Mouse (Mus musculus) 3134 (cell line): Measurements from ENCODE around the gene Rad51b.
A peak's percentile ranks its signal among the peaks of the same experiment; 100 is the strongest.

Experiments used
- DNase-seq: peaks from one replicate; pipeline ENCODE4 v3.0.0-alpha.2; 2011; ENCODE audit warnings: low spot score; ENCODE audit not compliant: insufficient read length; ENCODE audit errors: extremely low read depth

The Rad51b gene

DNA sequence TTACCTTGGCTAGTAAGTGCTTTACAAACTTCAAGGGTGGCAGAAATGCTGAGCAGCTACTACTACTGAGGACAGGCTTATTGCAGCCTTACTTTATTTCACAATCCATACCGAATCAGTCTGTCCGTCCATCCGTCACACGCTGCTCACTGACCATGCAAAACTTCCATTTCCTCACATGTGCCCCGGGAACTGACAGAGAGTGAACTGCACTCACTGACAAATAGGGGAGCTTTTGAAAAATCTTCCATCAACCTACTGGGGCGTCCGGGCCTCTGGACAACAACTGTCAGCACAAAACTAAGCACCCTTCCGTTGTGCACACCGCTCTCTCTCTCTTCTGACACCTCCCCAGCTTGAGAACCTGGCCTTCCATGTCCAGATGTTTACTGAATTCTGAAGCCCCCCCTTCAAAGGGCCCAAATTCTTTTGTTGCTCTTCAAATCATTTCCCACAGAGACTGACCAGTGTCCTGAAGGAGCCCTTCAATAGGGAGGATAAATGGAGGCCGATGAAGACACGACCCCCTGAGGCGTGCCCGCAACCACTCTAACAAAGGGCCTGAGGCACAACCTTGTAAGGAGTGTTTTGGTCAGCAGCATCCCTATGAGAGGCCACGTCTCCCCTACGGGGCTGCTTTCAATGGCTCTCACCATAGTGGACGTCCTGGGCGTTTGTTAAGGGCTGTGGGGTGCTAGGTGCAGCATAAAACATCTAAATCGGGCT lies 515.9 kb downstream of the Rad51b start:
- no peak for DNase-seq

DNA sequence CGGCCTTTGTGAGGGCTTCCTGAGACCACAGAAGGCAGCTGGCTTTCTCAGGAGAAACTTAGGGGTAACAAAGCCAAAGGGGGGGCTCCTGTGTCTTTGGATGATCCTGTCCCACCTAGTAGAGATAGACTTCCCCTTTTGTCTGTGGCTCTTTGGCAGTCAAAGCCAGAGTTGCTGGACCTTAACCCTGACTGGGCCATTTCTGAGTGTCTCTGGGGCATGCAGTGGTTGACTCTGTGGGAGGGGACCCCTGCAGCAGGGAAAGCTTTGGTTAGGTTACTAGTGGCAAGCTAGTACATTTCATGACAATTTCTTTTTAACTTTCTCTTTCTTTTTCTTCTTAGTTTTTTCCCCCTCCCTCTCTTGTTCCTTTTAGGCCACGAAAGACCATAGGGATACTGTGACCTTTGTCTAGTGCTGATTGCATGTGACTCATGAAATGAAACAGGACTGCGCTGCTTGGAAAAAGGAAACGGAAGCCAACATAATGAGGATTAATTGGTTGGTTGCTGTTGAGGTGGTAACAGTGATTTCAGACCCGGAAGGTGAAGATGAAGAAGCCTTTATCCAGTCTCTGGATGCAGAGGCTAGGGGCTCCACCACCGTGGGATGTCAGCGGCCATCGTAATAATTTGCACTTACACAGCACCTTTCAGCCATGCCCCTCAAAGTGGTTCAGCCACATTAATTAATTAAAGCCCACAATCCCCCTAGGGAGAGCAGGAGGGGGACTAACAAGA lies 516.7 kb downstream of the Rad51b start:
- DNase-seq: no peak

DNA sequence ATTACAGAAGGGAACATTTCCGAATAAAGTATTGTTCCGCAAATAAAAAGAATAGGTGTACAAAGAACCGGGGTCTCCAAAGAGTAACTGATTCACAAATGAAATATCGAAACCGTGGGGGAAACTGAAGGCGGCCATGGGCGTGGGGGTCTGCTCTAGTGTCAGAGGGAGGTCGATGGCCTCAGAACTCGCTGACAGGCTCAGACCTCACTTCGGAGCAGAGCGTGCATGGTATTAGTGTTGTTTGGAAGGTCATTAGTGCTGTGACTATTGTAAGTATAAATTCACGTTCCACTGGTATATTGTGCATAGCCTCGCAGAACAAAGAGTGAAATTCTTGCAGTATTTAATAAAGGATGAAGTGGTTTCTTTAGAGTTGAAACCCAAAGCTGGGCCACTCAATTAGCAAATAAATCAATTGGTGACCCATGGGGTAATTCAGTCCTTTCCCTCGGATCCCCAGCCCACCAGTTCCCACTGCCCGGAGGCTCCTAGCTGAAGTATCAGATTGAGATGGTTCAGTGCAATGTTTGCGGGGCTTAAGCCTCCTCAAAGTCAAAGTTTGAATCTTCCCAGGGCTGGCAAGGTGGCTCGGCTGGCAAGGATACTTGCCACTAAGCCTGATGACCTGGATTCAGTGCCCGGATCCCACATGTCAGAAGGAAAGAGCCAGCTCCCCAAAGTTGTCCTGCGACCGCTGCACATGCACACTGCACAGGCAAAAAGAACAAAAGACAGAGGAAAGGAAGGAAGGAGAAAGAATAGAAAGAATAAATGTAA lies 517.4 kb downstream of the Rad51b start:
- no peak for DNase-seq

DNA sequence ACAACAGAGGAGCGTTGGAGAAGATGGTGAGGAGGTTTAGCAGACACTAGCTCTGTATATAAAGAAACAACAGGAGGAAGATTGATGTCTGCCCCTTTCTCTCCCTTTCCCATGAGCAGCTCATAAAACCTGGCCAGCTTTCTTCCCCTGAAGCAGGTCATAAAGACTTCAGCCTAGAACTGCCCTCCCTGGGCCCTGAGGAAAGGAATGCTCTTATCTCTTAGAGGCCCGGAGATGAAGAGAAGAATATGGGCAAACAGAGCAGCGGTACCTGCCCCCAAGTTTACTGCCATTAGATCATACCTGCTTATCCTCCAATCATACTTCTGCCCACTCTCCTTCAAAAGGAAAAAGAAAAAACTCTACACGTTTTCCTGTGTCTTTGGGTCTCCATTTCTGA lies 519.2 kb downstream of the Rad51b start:
- DNase-seq: no peak

DNA sequence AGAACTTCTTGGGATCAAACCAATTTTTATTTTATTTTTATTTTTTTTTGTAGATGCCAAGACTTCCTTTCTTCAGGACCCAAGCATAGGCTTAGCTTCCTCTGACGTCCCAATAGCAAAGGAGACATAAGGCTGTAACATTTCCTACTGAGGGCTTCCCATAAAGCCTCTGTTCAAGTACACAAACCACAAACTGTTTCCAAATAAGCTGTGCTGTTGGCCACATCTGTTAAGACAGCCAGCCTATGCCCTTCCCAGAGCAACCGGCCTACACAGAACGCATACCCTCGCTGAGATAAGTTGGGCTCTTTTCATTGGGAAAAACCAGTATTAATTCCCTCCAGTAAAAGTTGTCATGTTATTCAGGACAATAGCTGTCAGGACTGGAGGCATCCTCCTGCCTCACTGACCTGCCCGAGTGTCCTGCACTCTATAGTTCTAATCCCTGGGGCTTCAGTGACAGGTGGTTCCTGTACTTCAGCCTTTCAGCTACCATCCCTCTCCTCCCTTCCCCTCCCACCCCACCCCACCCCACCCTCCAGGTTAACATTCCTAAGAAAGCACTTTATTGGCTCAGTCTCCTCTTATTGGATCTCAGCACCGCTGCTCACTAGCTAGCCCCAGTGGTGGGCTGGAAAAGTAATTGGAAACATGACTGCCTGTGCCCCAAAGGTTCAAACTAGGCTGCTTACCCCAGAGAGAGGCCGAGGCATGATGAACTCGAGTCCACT lies 523.3 kb downstream of the Rad51b start:
- DNase-seq: no peak

DNA sequence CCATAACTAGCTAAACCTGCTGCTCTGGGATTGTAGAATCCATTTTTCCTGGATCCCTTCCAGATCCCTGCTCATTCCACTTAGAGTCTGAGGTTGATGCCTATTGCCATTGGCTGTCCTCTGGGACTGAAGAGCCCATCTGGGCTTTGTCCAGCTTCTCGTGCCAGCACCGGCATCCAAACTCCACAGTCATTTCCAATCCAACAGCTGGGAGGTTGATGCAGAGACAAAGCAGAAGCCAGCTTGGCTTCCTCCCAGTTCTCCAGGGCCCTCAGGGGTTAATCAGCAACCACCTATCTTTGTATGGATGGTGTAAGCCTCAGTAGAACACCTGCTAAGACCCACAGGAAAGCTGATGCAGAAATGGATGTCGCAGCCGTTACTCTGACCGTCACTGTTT lies 524.8 kb downstream of the Rad51b start:
- DNase-seq: no peak

DNA sequence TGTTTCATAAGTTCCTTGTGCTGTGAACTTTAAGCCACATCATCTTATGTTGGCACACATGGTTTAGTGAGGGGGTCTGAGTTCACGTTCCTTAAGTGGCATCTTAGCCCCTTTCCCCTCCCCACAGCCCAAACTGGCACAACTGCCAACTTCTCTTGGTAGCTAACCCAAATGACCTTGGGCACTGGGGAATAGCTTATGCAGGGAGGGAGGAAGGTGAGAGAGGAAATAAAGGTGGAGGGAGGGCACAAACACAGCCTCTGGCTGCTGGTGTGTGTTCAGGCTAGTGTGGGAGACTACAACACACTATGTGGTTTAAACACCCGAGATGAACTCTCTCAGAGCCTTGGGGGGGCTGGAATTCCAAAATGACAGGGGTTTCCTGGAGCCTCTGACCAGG lies 525.3 kb downstream of the Rad51b start:
- no peak for DNase-seq

DNA sequence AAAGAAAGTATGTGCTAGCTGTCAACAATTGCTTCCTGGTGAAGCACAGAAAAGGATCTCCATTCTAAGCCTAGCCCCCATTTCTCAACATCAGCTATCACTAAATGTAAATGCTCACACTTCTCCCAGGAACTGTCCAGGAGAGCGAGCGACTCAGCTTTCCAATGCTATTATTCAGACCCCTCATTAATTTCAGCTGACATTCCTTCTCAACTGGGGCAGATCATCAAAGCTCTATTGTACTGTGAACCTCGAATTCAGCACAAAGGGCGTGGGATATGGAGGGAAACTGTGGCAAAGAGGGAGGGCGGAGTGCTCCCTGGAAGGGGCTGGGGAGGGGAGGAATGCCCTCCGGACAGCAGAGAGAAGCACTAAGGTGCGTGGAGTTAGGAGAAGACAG lies 528.8 kb downstream of the Rad51b start:
- DNase-seq: no peak

DNA sequence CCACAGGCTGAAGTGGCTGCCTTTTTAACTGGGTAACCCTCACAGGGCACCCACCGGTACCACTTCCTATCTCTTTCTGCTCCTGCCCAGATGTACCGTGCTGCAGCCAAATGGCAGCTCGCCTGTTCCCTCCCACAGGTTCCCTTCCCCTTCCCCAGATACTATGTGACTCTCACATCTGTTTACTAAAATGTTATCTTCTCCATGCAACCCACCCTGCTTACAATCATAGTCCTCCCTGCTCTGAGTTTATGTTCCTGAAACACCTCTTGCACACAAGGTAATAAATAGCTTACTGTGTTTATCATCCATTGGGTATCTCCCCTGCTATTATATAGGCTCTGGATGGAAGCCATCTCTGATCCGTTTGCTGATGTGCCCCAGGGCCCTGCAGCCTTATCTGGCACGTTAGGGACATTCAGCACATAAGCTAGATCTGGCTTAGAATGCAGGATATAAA lies 530.2 kb downstream of the Rad51b start:
- DNase-seq: no peak

DNA sequence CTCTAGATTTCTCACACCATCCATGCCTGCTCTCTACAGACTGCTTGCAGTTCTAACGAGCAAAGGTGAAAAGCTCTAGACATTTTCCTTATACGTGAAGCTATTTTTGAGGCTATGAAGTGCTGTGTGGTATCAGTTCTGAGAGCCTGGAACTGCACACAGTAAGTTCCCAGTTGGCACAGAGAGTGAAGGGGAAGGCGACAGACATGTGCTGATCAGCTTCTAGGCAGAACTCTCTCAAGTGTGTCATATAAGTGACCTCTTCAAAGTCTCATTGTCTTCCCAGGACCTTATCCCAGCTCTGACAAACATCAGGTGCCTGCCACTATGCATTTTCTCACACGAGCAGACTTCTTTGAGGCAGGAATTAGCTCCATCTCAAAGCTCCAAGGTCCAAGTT lies 530.7 kb downstream of the Rad51b start:
- no peak for DNase-seq

DNA sequence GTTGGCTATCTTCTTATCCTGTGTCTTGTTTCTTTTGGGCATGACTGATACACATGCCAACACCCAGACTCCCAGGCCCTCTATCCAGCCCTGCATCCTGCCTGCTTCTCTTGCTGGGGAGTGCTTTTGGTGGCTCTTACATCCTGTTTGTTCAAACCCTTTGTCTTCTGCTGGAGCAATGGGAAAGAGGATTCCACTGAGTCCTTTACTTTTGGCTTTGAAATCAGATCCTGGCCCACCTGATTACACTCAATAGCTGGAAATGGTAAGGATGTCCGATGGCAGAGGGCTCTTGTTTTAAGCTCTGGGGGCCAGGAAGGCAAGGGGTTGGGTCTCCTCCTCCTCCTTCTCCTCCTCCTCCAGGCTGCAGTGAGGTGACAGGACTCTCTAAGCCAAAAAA lies 533.6 kb downstream of the Rad51b start:
- no peak for DNase-seq

DNA sequence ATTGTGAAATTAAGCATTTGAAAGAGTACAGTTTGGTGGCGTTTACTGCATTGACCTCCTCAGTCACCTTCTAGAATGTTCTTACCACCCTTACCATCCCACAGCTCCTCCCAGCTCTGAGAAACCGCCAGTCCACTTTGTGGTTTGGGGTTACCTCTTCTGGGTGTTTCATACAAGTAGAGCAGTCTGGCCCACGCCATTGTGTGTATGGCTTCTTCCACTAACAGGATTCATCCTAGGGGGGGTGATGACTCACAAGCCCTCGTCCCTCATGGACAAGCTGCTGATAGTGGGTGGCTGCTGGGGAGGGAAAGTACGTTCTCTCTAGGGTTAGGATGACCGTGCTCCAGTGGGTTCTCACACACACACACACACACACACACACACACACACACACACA lies 535.5 kb downstream of the Rad51b start:
- peak; percentile 16 for DNase-seq

DNA sequence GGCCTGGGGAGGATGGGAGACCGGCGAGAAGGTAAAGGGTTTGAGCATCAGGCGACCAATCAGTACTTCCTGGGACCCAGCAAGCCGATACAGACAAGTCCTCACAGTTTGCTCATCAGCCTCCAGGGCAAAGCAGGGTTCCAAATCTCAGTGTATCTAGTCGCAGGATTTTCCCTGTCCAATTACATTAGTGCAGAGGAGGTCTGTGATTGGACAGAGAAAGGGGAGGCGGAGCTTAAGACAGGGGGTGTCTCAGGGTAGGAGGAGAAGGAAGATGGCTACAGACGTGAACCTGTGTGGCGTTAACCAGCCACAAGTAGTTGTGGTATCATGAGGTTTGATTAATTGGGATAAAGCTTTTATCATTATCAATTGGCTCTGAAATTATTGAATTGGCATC lies 538.4 kb downstream of the Rad51b start:
- no peak for DNase-seq

DNA sequence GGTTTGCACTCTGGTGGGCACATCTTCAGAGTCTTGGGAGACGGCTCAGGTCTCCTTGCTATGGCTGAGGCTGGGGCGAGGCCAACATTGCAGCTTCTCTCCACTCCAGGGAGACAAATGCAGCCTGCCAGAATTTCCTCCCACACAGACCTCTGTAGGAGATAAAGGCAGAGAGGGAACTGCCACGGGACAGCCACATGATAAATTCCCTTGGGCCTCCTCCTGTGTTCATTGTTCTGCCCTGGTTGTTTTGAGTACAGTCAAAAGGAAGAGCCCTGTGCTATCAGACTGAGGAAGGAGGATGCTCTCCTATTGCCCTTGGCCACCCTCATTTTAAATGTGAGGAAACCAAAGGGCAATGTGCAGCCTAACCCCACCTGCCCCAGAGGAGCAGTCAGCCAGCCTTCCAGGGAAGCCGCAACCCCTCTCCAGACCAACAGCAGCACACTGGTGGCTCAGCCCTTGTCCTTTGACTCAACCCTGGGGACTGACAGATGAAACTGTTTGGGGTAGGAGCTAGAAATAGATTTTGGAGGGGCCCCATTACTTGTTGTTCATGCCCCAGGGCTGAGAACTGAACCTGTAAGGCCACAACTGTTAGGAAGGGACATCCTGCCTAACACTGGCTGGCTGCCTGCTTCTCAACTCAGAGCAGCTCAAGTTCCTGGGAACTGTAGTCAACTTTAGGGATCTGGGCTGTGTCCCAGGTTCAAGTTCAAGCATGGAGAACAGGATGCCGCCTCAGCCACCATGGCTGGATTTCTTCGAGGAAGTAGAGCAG lies 541.3 kb downstream of the Rad51b start:
- no peak for DNase-seq

DNA sequence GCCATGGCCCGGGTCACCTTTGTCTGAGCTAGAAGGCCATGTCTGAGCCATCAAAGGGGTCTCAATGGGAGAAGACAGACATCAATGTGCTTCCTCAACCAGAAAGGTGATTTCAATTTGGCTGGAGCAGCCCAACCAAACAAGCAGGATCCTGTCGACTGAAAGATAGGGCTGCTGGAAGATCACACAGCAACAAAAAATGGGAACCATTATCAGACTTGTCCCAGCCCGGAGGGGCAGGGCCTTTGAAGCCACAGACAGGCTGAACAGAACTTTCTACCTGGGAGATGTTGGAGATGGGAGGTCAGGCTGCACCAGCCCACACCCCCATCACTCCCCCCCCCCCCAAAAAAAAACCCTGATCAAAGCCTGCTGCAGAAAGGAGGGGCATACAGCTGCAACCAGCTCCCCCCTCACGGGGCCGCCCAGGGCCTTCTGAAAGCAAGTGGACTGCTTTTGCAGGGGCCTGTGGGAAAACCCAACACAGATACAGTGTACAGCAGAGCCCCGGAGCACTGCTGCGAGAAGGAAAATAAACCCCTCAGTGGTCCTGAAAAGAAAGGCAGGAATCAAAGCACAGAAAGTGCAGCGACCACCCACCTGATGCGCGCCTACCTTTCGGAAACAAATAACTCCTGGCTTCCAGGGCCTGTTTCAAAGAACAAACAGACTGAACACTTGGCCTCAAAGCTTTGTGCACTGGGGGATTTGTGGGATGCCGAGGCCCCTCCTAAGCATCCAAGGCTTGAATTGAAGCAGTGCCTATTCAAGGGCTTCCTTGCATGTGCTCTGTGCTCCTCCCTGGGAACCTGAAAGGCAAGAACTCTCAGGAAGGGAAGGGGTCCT lies 542.2 kb downstream of the Rad51b start:
- DNase-seq: no peak

DNA sequence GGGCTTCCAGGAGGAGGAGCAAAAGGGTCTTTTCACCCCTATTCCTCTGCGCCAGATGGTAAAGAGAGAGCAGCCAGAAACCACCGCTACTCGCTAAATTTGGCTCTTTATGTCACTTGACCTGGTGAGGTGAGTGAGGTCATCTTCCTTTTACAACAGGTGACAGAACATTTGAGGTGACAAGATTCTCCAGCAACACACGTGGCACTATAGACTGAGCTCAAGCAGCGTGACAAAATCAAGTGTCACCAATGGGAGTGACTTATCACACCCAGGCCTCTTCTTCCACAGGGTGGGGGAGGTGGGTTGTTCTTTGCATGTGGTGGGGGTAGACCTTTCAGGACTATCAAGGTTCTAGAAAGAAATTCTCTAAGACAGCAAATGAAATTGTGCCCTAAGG lies 543.4 kb downstream of the Rad51b start:
- DNase-seq: no peak

DNA sequence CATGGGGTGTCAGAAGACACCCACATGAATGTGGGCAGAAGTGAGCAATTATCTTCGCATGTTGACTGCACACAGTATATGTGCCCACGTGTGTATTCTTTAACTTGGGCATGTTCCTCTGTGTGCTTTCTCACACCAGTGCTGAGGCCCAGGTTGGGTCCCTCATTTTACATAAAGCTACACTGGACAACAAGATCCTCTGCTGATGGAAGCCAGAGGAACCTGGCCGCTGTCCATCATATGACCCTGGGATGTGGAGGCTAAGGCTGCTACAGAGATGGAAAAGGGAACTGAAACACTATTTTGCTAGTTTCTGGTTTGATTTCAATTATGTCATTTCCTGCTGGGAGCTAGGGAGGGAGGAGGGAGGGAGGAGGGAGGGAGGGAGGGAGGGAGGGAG lies 544.2 kb downstream of the Rad51b start:
- DNase-seq: no peak

DNA sequence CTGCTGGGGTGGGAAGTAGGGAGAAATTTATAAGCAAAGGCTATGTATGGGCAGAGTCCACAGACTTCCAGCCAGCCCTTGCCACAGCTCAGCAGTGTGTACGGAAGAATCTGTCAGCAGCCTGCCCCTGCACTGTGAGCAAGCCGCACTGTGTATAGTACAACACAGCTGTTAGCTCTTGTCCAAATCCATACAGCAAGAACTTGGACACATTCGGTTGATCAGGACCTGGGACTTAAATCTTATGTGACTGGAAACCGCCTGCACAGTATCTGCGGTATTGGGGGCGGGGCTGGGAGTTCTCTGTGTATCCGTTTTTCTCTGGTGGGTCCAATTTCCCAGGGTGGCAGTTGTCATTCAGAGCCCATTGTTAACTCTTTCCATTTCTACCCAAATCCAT lies 545.2 kb downstream of the Rad51b start:
- DNase-seq: no peak

DNA sequence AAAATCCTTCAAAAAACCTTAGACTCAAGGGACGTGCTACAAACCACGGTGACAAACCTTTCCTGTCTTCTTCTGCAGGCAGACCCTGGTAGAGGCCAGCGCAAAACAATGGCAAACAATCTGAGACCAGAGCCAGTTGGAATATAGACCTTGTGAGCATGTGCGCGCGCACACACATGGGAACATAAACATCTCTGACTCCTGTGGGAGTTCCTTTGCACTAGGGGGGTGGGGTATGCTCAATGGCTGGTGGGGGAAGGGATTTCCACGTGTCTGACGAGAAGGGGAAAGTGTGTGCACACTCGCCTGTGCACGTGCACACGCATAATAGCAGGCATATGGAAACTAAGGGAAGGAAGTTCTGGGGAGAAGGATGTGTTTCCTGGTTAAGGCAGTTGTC lies 545.9 kb downstream of the Rad51b start:
- DNase-seq: no peak
